Mouse (Mus musculus) liver, embryonic 15.5 days (tissue): ENCODE results near the gene Mt4. TPM values are rescaled to one million over a fixed set of nuclear protein-coding genes. Genes with fewer than 3 reads are reported as not detected.

Source experiments
- ATAC-seq: fragments of 200-750 bp; cut with Nextera tagmentation; 2 replicates; pipeline ENCODE4 v1.8.0; 2017; ENCODE audit warnings: moderate number of reproducible peaks, mild to moderate bottlenecking, moderate library complexity; ENCODE audit not compliant: insufficient read depth
- H3K27ac ChIP-seq: fragments of 300-500 bp; sonication (generic); replicated peaks from 2 replicates; pipeline ENCODE4 v1.5.1; 2015; ENCODE audit warnings: mild to moderate bottlenecking, inconsistent platforms
- H3K27me3 ChIP-seq: fragments of 300-500 bp; sonication (generic); 2 replicates; pipeline ENCODE4 v1.6.1; 2015; ENCODE audit warnings: mild to moderate bottlenecking, inconsistent platforms
- H3K36me3 ChIP-seq: fragments of 300-500 bp; sonication (generic); replicated peaks from 2 replicates; pipeline ENCODE4 v1.6.1; 2015; ENCODE audit warnings: moderate library complexity, mild to moderate bottlenecking, inconsistent platforms
- H3K4me1 ChIP-seq: fragments of 300-500 bp; sonication (generic); replicated peaks from 2 replicates; pipeline ENCODE4 v1.6.1; 2015; ENCODE audit warnings: inconsistent platforms
- H3K4me2 ChIP-seq: fragments of 300-500 bp; sonication (generic); 2 replicates; pipeline ENCODE4 v1.6.1; 2015; ENCODE audit warnings: moderate library complexity, mild to moderate bottlenecking, inconsistent platforms
- H3K4me3 ChIP-seq: fragments of 300-500 bp; sonication (generic); replicated peaks from 2 replicates; pipeline ENCODE4 v1.5.1; 2015; ENCODE audit warnings: mild to moderate bottlenecking, inconsistent platforms
- H3K9ac ChIP-seq: fragments of 300-500 bp; sonication (generic); 2 replicates; pipeline ENCODE4 v1.6.1; 2015; ENCODE audit warnings: moderate library complexity, mild to moderate bottlenecking, inconsistent platforms
- H3K9me3 ChIP-seq: fragments of 300-500 bp; sonication (generic); replicated peaks from 2 replicates; pipeline ENCODE4 v1.6.1; 2016; ENCODE audit warnings: inconsistent platforms
- WGBS: fragments of 180-500 bp; shearing (Covaris S2); methylation state at CpG from one replicate; pipeline ENCODE4 v1.1.7; 2015; ENCODE audit warnings: mixed read lengths; ENCODE audit not compliant: insufficient replicate concordance; 5-methylcytosine and 5-hydroxymethylcytosine counted together
- polyA plus RNA-seq: library from polyadenylated mRNA; unstranded; fragments of >200 nt; fragmentation: Nextera tagmentation; extraction: Ambion mirVana; gene quantifications from 2 replicates; pipeline ENCODE4 v1.2.1, GENCODE M21; 2015

Gene Mt4
- polyA plus RNA-seq: 0.81 and 1.2 TPM in 2 replicates

DNA sequence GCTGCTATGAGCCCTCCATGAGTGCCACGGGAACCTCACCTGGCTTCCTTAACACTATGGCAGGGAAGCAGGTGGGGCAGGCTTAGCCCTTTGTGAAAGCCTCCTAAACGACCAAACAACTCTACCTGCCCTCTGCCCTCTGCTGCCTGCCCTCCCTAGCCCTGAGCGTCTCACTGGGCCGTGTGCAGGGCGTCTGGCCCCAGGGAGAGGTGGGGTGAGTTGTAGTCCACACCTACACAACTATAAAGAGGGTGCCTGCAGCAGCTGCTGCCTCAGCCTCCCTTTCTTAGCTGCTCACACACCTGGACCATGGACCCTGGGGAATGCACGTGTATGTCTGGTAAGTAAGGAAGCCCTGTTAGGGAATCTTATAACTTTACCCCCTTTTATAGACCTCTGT lies at the start of gene Mt4:
TSS of gene Mt4 (plus strand) at position 265 of the 400 bp plus-strand sequence.
- ATAC-seq: no peak
- no peaks in the 10 kb centered on the region for H3K9me3 ChIP-seq
- no peak within 1 kb of the TSS for H3K4me2 ChIP-seq
- no peak within 1 kb of the TSS for H3K4me3 ChIP-seq
- H3K9ac ChIP-seq: no peak within 1 kb of the TSS
- WGBS: 43% methylated on average over 6 of the region's 6 CpGs
- peaks cover 6% of the 10 kb centered on the region for H3K4me1 ChIP-seq
- H3K27ac ChIP-seq: no peak within 1 kb of the TSS
- peaks cover 23% of the 10 kb centered on the region for H3K27me3 ChIP-seq
- no peaks in the 10 kb centered on the region for H3K36me3 ChIP-seq

- 78% methylated on average over 9 of the region's 9 CpGs for WGBS
- Histone ChIP-seq H3K4me2 (no peak overlapping the region), H3K9me3 (no peaks in the 10 kb centered on the region), H3K27ac (no peak overlapping the region), H3K4me1 (no peaks in the 10 kb centered on the region), H3K9ac (no peak overlapping the region), H3K27me3 (no peaks in the 10 kb centered on the region), H3K36me3 (no peaks in the 10 kb centered on the region), H3K4me3 (no peak overlapping the region)
- ATAC-seq: no peak
Measured at GRCm38 (mm10) chr8:94087964-94088363, 49.0 kb upstream of the Mt4 start.

GRCm38 (mm10) chr8:94089715-94090114 lies 47.3 kb upstream of the Mt4 start:
- H3K27ac ChIP-seq: no peak overlapping the region
- no peaks in the 10 kb centered on the region for H3K9me3 ChIP-seq
- H3K4me2 ChIP-seq: no peak overlapping the region
- no peak overlapping the region for H3K4me3 ChIP-seq
- no peaks in the 10 kb centered on the region for H3K4me1 ChIP-seq
- no peak overlapping the region for H3K9ac ChIP-seq
- no peaks in the 10 kb centered on the region for H3K27me3 ChIP-seq
- WGBS: 58% methylated on average over 6 of the region's 6 CpGs
- ATAC-seq: no peak
- no peaks in the 10 kb centered on the region for H3K36me3 ChIP-seq

DNA sequence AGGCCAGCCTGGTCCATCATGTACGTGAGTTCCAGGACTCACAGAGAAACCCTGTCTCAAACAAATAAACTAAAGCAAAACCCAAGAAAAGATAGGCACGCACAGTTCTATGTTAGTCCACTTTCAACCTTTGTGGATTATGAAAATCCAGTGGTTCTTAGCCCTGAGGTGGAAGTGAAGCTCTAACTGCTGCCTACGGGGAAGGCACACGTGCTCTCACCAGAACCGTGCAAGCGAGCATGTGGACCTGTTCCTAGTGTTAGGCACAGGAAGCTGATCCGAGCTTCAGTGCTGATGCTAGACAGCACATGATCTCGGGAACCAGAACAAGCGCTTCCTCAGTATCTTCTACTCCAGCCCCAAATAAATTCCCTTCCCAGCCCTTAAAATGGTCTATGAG lies 44.1 kb upstream of the Mt4 start:
- WGBS: 72% methylated on average over 9 of the region's 9 CpGs
- no peak for ATAC-seq
- Histone ChIP-seq H3K4me1 (peaks cover 9% of the 10 kb centered on the region), H3K4me2 (no peak overlapping the region), H3K27me3 (no peaks in the 10 kb centered on the region), H3K27ac (no peak overlapping the region), H3K9ac (no peak overlapping the region), H3K9me3 (no peaks in the 10 kb centered on the region), H3K4me3 (no peak overlapping the region), H3K36me3 (no peaks in the 10 kb centered on the region)

GRCm38 (mm10) chr8:94094281-94094680 lies 42.7 kb upstream of the Mt4 start:
- Histone ChIP-seq H3K27me3 (no peaks in the 10 kb centered on the region), H3K9ac (no peak overlapping the region), H3K4me3 (no peak overlapping the region), H3K4me2 (no peak overlapping the region), H3K36me3 (no peaks in the 10 kb centered on the region), H3K9me3 (no peaks in the 10 kb centered on the region), H3K27ac (no peak overlapping the region), H3K4me1 (peaks cover 17% of the 10 kb centered on the region)
- WGBS: 78% methylated on average over 6 of the region's 6 CpGs
- no peak for ATAC-seq

DNA sequence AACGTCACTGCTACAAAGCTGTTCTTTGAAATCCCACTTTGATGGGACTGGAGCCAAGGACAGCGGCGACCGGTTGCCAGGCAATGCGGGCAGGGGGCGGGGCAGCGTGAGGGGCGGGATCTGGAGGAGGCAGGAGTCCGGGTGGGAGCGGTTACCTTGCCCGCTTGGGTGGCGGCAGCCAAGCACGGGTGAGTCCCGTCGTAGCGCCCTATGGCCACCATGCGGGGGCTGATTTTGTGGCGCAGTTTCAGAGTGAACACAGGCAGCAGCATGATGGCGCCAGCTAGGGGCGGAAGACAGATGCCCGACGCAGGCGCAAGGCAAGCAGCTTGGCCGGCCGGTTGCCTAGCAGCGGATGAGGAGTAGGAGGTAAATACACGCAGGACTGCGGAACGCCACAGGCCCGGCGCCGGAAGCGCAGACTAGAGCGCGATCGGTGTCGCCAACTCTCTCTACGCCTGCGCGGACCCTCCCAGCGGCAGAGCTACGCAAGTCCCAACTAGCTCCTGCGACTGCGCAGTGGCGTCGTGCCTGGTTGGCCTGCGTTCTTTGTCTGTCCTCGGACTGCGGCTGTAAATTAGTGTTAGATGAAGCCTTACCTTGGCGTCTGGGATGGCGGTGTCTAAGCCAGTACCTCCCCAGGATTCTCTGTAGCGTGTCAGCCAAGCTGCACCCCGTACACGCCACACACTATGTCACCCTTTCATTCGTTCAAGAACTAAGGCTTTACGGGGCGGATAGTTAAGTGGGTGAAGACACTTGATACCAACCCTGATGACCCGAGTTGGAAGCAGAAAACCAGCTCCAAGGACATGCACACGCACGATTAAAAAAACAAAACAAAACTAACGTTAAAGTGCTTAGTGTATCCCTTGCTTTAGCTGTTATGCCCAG lies 38.7 kb upstream of the Mt4 start, which contains the start of gene Bbs2:
TSS of gene Bbs2 (minus strand) at position 848 of the 894 bp plus-strand sequence.
- peak within 1 kb of the TSS; percentile 71 for H3K9ac ChIP-seq
- H3K27ac ChIP-seq: peak within 1 kb of the TSS; percentile 99
- H3K9me3 ChIP-seq: no peaks in the 10 kb centered on the region
- peak; percentile 99 for ATAC-seq
- H3K4me1 ChIP-seq: peaks cover 17% of the 10 kb centered on the region
- peaks cover 35% of the 10 kb centered on the region for H3K27me3 ChIP-seq
- H3K36me3 ChIP-seq: no peaks in the 10 kb centered on the region
- peak within 1 kb of the TSS; percentile 77 for H3K4me3 ChIP-seq
- peak within 1 kb of the TSS; percentile 85 for H3K4me2 ChIP-seq
- 2% methylated on average over 61 of the region's 61 CpGs for WGBS

GRCm38 (mm10) chr8:94098996-94099395 lies 38.0 kb upstream of the Mt4 start:
- H3K27ac ChIP-seq: peak overlapping the region; percentile 99
- no peaks in the 10 kb centered on the region for H3K36me3 ChIP-seq
- H3K27me3 ChIP-seq: peaks cover 41% of the 10 kb centered on the region
- H3K4me1 ChIP-seq: peaks cover 17% of the 10 kb centered on the region
- WGBS: 51% methylated on average over 4 of the region's 4 CpGs
- H3K9ac ChIP-seq: peak overlapping the region; percentile 71; the same call in 1 of the 2 replicates
- peak overlapping the region; percentile 77 for H3K4me3 ChIP-seq
- H3K4me2 ChIP-seq: peak overlapping the region; percentile 85
- H3K9me3 ChIP-seq: no peaks in the 10 kb centered on the region
- no peak for ATAC-seq

GRCm38 (mm10) chr8:94104146-94104545 lies 32.9 kb upstream of the Mt4 start:
- Histone ChIP-seq H3K9me3 (no peaks in the 10 kb centered on the region), H3K4me1 (peaks cover 25% of the 10 kb centered on the region), H3K4me2 (no peak overlapping the region), H3K9ac (no peak overlapping the region), H3K36me3 (no peaks in the 10 kb centered on the region), H3K4me3 (no peak overlapping the region), H3K27me3 (peaks cover 41% of the 10 kb centered on the region), H3K27ac (no peak overlapping the region)
- ATAC-seq: no peak
- WGBS: 40% methylated on average over 5 of the region's 5 CpGs

DNA sequence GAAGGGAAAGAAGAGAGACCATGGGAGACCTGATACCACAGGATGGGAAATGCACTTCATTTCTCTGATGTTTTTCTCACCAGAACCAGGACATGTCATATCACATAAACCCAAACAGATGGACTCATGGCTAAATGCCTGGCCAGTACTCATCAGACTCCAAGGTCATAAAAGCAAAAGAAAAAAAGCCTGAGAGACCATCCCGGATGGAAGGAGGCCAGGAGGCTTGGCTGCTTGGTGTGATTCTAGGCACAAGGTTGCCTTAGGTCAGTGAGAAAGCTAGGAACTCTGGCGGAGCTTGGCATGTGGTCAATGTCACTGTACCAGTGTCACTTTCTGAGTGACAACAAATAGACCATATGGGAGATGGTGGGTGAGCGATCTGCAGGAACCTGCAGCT lies 29.1 kb upstream of the Mt4 start:
- WGBS: 56% methylated on average over 3 of the region's 3 CpGs
- Histone ChIP-seq H3K9me3 (no peaks in the 10 kb centered on the region), H3K27ac (peak overlapping the region; percentile 73), H3K4me3 (no peak overlapping the region), H3K27me3 (peaks cover 11% of the 10 kb centered on the region), H3K4me2 (no peak overlapping the region), H3K36me3 (no peaks in the 10 kb centered on the region), H3K9ac (no peak overlapping the region), H3K4me1 (peaks cover 58% of the 10 kb centered on the region)
- ATAC-seq: no peak

GRCm38 (mm10) chr8:94109396-94109795 lies 27.6 kb upstream of the Mt4 start:
- no peaks in the 10 kb centered on the region; the same call in 1 of the 2 replicates for H3K27me3 ChIP-seq
- WGBS: 27% methylated on average over 6 of the region's 6 CpGs
- H3K36me3 ChIP-seq: no peaks in the 10 kb centered on the region
- ATAC-seq: peak; percentile 99
- peak overlapping the region; percentile 55 for H3K4me2 ChIP-seq
- H3K9me3 ChIP-seq: no peaks in the 10 kb centered on the region
- peak overlapping the region; percentile 92 for H3K27ac ChIP-seq
- H3K4me1 ChIP-seq: peaks cover 68% of the 10 kb centered on the region
- peak overlapping the region; percentile 48; the same call in 1 of the 2 replicates for H3K9ac ChIP-seq
- H3K4me3 ChIP-seq: 0 out of 2 replicates have a peak overlapping the region, but pooled peaks have one; percentile 9

GRCm38 (mm10) chr8:94109835-94110234 lies 27.2 kb upstream of the Mt4 start:
- ATAC-seq: peak; percentile 55
- no peaks in the 10 kb centered on the region for H3K9me3 ChIP-seq
- H3K9ac ChIP-seq: peak overlapping the region; percentile 48; the same call in 1 of the 2 replicates
- H3K27me3 ChIP-seq: no peaks in the 10 kb centered on the region; the same call in 1 of the 2 replicates
- H3K4me1 ChIP-seq: peaks cover 68% of the 10 kb centered on the region
- no peaks in the 10 kb centered on the region for H3K36me3 ChIP-seq
- peak overlapping the region; percentile 92 for H3K27ac ChIP-seq
- WGBS: 66% methylated on average over 5 of the region's 5 CpGs
- peak overlapping the region; percentile 55 for H3K4me2 ChIP-seq
- H3K4me3 ChIP-seq: 0 out of 2 replicates have a peak overlapping the region, but pooled peaks have one; percentile 9
